Mouse (Mus musculus): ENCODE results near the gene Gm15091.
"Not testable (repeated sequence)": the region's sequence is repeated elsewhere in the genome, so short reads cannot be mapped to it uniquely, and the experiment has no call there.

Gm15091 gene

GRCm38 (mm10) chrX:149941355-149941754 lies at the start of gene Gm15091:
TSS of gene Gm15091 (plus strand) at chrX:149941655.
- not testable (repeated sequence) for DNase-seq (ENCODE audit: low read depth, low spot score)

Data from R1 (cell line).